Mouse (Mus musculus): ENCODE measurements around the gene Amz2. TPM values are rescaled to one million over a fixed set of nuclear protein-coding genes. Genes with fewer than 3 reads are reported as not detected.

Amz2 gene
- polyA plus RNA-seq, 1 experiment from 2014 or later = 63.6 TPM

DNA sequence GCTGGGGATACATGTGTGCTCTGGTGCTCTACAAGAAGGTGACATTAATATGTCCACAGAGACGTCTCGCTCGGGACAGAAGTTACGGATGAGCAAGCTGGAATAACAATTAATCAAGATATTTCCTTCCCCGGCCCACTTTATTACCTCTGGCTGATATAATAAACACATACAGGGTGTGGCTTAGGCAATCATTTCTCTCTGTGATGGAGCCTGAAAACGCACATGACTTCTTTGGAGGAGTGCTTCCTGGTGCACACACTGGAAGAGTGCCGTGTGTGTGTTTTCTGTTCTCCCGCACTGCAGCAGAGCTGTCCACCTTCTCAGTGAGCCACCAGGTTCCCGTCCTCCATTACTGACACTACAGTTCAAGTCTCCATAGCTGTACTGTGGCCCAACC, 72.2 kb downstream of the Amz2 start:
- no peaks in the 10 kb centered on the region for H3K27me3 ChIP-seq (ENCODE audit: control insufficient read depth, insufficient read depth, low read length)
- no peak for DNase-seq
- ATAC-seq (ENCODE audit: low FRiP score, low TSS enrichment) = no peak

DNA sequence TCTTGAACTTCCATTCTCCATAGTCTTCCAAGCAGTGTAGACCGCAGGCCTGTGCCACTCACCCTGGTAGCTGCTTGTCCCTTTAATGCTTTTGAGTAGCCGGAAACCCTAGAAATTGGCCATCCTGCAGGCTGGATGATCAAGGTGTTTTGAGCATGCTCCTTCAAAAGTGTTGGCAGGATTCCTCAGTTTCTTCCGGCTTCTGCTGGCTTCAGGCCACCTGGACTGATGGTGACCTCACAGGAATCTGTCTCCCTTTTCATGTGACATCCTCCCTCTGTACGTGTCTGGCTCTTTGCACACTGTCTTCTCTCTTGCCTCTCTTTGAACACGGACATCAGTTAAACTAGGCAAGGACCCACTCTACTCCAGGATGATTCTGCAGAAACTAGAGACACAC, 74.5 kb downstream of the Amz2 start:
- 89% methylated on average over 5 of the region's 5 CpGs for WGBS

More for the DNA sequence above, 72.2 kb downstream of the Amz2 start:
- Histone ChIP-seq H3K9ac (replicated peaks; ENCODE audit: low read length) (no peak overlapping the region), H3K4me2 (ENCODE audit: low read length) (no peak overlapping the region), H3K9me3 (ENCODE audit: control insufficient read depth, low read length) (no peaks in the 10 kb centered on the region), H3K27ac (replicated peaks; ENCODE audit: low read depth, low read length) (no peak overlapping the region), H3K36me3 (ENCODE audit: control insufficient read depth, insufficient read depth, low read length) (no peaks in the 10 kb centered on the region), H3K4me1 (ENCODE audit: control insufficient read depth, insufficient read depth, low read length) (peaks cover 16% of the 10 kb centered on the region), H3K4me3 (replicated peaks; ENCODE audit: low read depth, low read length) (no peak overlapping the region)
- WGBS = 83% methylated on average over 9 of the region's 9 CpGs

More for the DNA sequence above, 74.5 kb downstream of the Amz2 start:
- no peaks in the 10 kb centered on the region for H3K36me3 ChIP-seq (ENCODE audit: control insufficient read depth, insufficient read depth, low read length)
- ATAC-seq (ENCODE audit: low FRiP score, low TSS enrichment) = no peak
- DNase-seq = no peak
- no peaks in the 10 kb centered on the region for H3K27me3 ChIP-seq (ENCODE audit: control insufficient read depth, insufficient read depth, low read length)
- H3K4me2 ChIP-seq (ENCODE audit: low read length) = no peak overlapping the region
- no peaks in the 10 kb centered on the region for H3K9me3 ChIP-seq (ENCODE audit: control insufficient read depth, low read length)
- peaks cover 16% of the 10 kb centered on the region for H3K4me1 ChIP-seq (ENCODE audit: control insufficient read depth, insufficient read depth, low read length)
- H3K4me3 ChIP-seq (replicated peaks; ENCODE audit: low read depth, low read length) = no peak overlapping the region
- no peak overlapping the region for H3K27ac ChIP-seq (replicated peaks; ENCODE audit: low read depth, low read length)
- no peak overlapping the region for H3K9ac ChIP-seq (replicated peaks; ENCODE audit: low read length)

Small RNA genes lying within 50 kb of the gene (microRNA-seq; reads per million reads assigned to microRNA genes)
- not detected for gene Gm25540

Other genes with a start within 250 kb of the Amz2 start
- gene Rgs9, start 127.8 kb upstream of the Amz2 start, polyA plus RNA-seq (2014; fragmentation: Nextera tagmentation; extraction: Ambion mirVana) = 9.7 and 12.4 TPM in 2 replicates
- gene Gna13, start 63.1 kb upstream of the Amz2 start, polyA plus RNA-seq (2014; fragmentation: Nextera tagmentation; extraction: Ambion mirVana) = 16.4 and 21.7 TPM in 2 replicates
- gene 9930022D16Rik, start 12.0 kb upstream of the Amz2 start, polyA plus RNA-seq (2014; fragmentation: Nextera tagmentation; extraction: Ambion mirVana) = not detected in 2 replicates
- 1.3 and 2.7 TPM in 2 replicates for gene Arsg, start 47.4 kb downstream of the Amz2 start, polyA plus RNA-seq (2014; fragmentation: Nextera tagmentation; extraction: Ambion mirVana)
- 2.8 and 3.1 TPM in 2 replicates for gene Slc16a6, start 47.7 kb downstream of the Amz2 start, polyA plus RNA-seq (2014; fragmentation: Nextera tagmentation; extraction: Ambion mirVana)
- 6.5 and 9.9 TPM in 2 replicates for gene Wipi1, start 186.0 kb downstream of the Amz2 start, polyA plus RNA-seq (2014; fragmentation: Nextera tagmentation; extraction: Ambion mirVana)
- gene Prkar1a, start 223.5 kb downstream of the Amz2 start, polyA plus RNA-seq (2014; fragmentation: Nextera tagmentation; extraction: Ambion mirVana) = 494 and 582 TPM in 2 replicates

Measured in midbrain, embryonic 14.5 days (tissue).